Mouse (Mus musculus): ENCODE measurements around the gene Gm17334. TPM values are rescaled to one million over a fixed set of nuclear protein-coding genes. Genes with fewer than 3 reads are reported as not detected.

Gene Gm17334
- polyA plus RNA-seq, 1 experiment from 2014 or later = not detected

- no peak overlapping the region for H3K4me3 ChIP-seq (ENCODE audit: low read depth, low read length)
- no peak for DNase-seq (ENCODE audit: low spot score)
Observed at GRCm38 (mm10) chr11:53813001-53813868, 40.2 kb upstream of the Gm17334 start.

DNA sequence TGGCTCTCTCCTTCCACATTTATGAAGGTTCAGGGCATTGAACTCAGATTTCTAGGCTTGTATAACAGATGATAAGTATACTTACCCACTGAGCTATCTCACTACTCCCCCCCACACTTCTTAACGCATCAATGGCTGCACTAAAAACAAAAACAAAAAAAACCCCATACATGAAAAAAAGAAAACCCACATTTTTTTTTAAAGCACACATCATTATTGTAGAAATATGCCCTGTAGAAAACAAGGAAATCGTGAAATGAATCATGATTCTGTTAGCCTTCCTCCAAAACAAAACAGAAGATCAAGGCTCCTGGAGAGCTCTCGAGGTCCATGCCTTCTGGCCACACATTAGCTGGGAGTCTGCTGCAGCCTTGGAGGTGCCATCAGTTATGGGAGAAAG, 38.3 kb upstream of the Gm17334 start:
- Histone ChIP-seq H3K4me1 (ENCODE audit: control insufficient read depth, insufficient read depth, low read length) (no peaks in the 10 kb centered on the region), H3K4me2 (ENCODE audit: low read depth, severe bottlenecking) (no peak overlapping the region), H3K27me3 (ENCODE audit: control insufficient read depth, insufficient read depth, low read length) (no peaks in the 10 kb centered on the region), H3K36me3 (ENCODE audit: control insufficient read depth, insufficient read depth, low read length) (no peaks in the 10 kb centered on the region), H3K9ac (ENCODE audit: low read length) (no peak overlapping the region), H3K9me3 (ENCODE audit: control insufficient read depth, low read length) (no peaks in the 10 kb centered on the region), H3K4me3 (ENCODE audit: low read depth, low read length) (no peak overlapping the region), H3K27ac (replicated peaks; ENCODE audit: low read depth, low read length) (no peak overlapping the region)
- no peak for DNase-seq (ENCODE audit: low spot score)
- 83% methylated on average over 3 of the region's 3 CpGs for WGBS
- no peak for ATAC-seq (ENCODE audit: insufficient number of reproducible peaks, low FRiP score, low TSS enrichment, low read depth)

More at GRCm38 (mm10) chr11:53813001-53813868, 40.2 kb upstream of the Gm17334 start:
- H3K9me3 ChIP-seq (ENCODE audit: control insufficient read depth, low read length) = no peaks in the 10 kb centered on the region
- H3K36me3 ChIP-seq (ENCODE audit: control insufficient read depth, insufficient read depth, low read length) = no peaks in the 10 kb centered on the region
- no peak overlapping the region for H3K9ac ChIP-seq (ENCODE audit: low read length)
- WGBS = 84% methylated on average over 16 of the region's 16 CpGs
- H3K4me1 ChIP-seq (ENCODE audit: control insufficient read depth, insufficient read depth, low read length) = no peaks in the 10 kb centered on the region
- no peak for ATAC-seq (ENCODE audit: insufficient number of reproducible peaks, low FRiP score, low TSS enrichment, low read depth)
- H3K27me3 ChIP-seq (ENCODE audit: control insufficient read depth, insufficient read depth, low read length) = no peaks in the 10 kb centered on the region
- H3K27ac ChIP-seq (replicated peaks; ENCODE audit: low read depth, low read length) = no peak overlapping the region
- H3K4me2 ChIP-seq (ENCODE audit: low read depth, severe bottlenecking) = no peak overlapping the region

GRCm38 (mm10) chr11:53810749-53811148, 37.8 kb upstream of the Gm17334 start:
- Histone ChIP-seq H3K27me3 (ENCODE audit: control insufficient read depth, insufficient read depth, low read length) (no peaks in the 10 kb centered on the region), H3K4me3 (ENCODE audit: low read depth, low read length) (no peak overlapping the region), H3K9ac (ENCODE audit: low read length) (no peak overlapping the region), H3K9me3 (ENCODE audit: control insufficient read depth, low read length) (no peaks in the 10 kb centered on the region), H3K36me3 (ENCODE audit: control insufficient read depth, insufficient read depth, low read length) (no peaks in the 10 kb centered on the region), H3K4me2 (ENCODE audit: low read depth, severe bottlenecking) (no peak overlapping the region), H3K4me1 (ENCODE audit: control insufficient read depth, insufficient read depth, low read length) (no peaks in the 10 kb centered on the region), H3K27ac (replicated peaks; ENCODE audit: low read depth, low read length) (no peak overlapping the region)
- ATAC-seq (ENCODE audit: insufficient number of reproducible peaks, low FRiP score, low TSS enrichment, low read depth) = no peak
- DNase-seq (ENCODE audit: low spot score) = no peak
- WGBS = 67% methylated on average over 2 of the region's 2 CpGs

GRCm38 (mm10) chr11:53810156-53810555, 37.2 kb upstream of the Gm17334 start:
- ATAC-seq (ENCODE audit: insufficient number of reproducible peaks, low FRiP score, low TSS enrichment, low read depth) (no peak), DNase-seq (ENCODE audit: low spot score) (no peak)
- Histone ChIP-seq H3K9me3 (ENCODE audit: control insufficient read depth, low read length) (no peaks in the 10 kb centered on the region), H3K4me3 (ENCODE audit: low read depth, low read length) (no peak overlapping the region), H3K4me2 (ENCODE audit: low read depth, severe bottlenecking) (no peak overlapping the region), H3K4me1 (ENCODE audit: control insufficient read depth, insufficient read depth, low read length) (no peaks in the 10 kb centered on the region), H3K9ac (ENCODE audit: low read length) (no peak overlapping the region), H3K27me3 (ENCODE audit: control insufficient read depth, insufficient read depth, low read length) (no peaks in the 10 kb centered on the region), H3K27ac (replicated peaks; ENCODE audit: low read depth, low read length) (no peak overlapping the region), H3K36me3 (ENCODE audit: control insufficient read depth, insufficient read depth, low read length) (no peaks in the 10 kb centered on the region)
- WGBS = 69% methylated on average over 5 of the region's 5 CpGs

DNA sequence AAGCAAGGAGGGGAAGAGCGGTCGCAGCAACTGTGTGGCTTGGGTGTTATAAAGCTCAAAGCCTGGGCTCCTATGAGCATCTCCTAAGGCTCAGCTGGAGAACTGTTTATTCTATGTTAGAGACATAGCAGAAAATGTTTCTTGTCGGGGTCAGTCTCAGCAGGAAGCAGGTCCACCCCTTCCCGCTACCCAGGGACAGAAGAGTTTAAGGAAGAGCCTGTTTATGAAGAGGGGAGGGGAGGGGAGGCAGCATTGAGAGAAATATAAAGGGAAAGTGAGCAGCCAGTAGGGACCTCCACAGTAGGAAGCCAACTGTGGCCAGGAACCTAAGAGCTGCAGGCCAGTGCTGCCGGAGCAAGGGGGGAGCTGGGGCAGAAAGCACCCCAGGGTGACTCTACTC, 36.4 kb upstream of the Gm17334 start:
- Histone ChIP-seq H3K27me3 (ENCODE audit: control insufficient read depth, insufficient read depth, low read length) (no peaks in the 10 kb centered on the region), H3K4me2 (ENCODE audit: low read depth, severe bottlenecking) (no peak overlapping the region), H3K4me3 (ENCODE audit: low read depth, low read length) (no peak overlapping the region), H3K4me1 (ENCODE audit: control insufficient read depth, insufficient read depth, low read length) (no peaks in the 10 kb centered on the region), H3K9me3 (ENCODE audit: control insufficient read depth, low read length) (no peaks in the 10 kb centered on the region), H3K36me3 (ENCODE audit: control insufficient read depth, insufficient read depth, low read length) (no peaks in the 10 kb centered on the region), H3K27ac (replicated peaks; ENCODE audit: low read depth, low read length) (no peak overlapping the region), H3K9ac (ENCODE audit: low read length) (no peak overlapping the region)
- WGBS = 57% methylated on average over 5 of the region's 5 CpGs
- DNase-seq (ENCODE audit: low spot score) (no peak), ATAC-seq (ENCODE audit: insufficient number of reproducible peaks, low FRiP score, low TSS enrichment, low read depth) (no peak)

DNA sequence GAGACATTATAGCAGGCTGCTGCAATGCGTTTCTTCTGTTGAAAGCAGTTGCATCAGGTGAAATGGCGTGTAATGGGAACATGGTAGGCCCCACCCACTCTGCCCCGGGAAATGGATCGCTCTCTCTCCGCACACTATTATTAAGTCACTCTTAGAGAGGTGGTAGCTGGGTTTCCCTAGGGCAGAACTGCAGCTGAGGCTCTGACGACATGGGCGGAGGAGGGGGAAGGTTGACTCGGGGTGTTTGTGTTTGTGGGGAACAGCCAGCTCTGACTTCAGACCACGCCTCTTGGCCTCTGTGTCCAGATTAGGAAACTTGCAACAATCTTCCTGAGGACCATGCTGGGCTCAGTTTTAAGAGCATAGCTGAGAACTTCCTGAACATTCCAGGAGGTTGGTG, 32.8 kb upstream of the Gm17334 start:
- no peak overlapping the region for H3K4me3 ChIP-seq (ENCODE audit: low read depth, low read length)
- no peak overlapping the region for H3K9ac ChIP-seq (ENCODE audit: low read length)
- no peaks in the 10 kb centered on the region for H3K36me3 ChIP-seq (ENCODE audit: control insufficient read depth, insufficient read depth, low read length)
- no peaks in the 10 kb centered on the region for H3K4me1 ChIP-seq (ENCODE audit: control insufficient read depth, insufficient read depth, low read length)
- ATAC-seq (ENCODE audit: insufficient number of reproducible peaks, low FRiP score, low TSS enrichment, low read depth) = no peak
- WGBS = 75% methylated on average over 9 of the region's 9 CpGs
- no peak overlapping the region for H3K4me2 ChIP-seq (ENCODE audit: low read depth, severe bottlenecking)
- no peaks in the 10 kb centered on the region for H3K27me3 ChIP-seq (ENCODE audit: control insufficient read depth, insufficient read depth, low read length)
- DNase-seq (ENCODE audit: low spot score) = no peak
- no peak overlapping the region for H3K27ac ChIP-seq (replicated peaks; ENCODE audit: low read depth, low read length)
- H3K9me3 ChIP-seq (ENCODE audit: control insufficient read depth, low read length) = no peaks in the 10 kb centered on the region

- no peaks in the 10 kb centered on the region for H3K9me3 ChIP-seq (ENCODE audit: control insufficient read depth, low read length)
- H3K9ac ChIP-seq (ENCODE audit: low read length) = no peak overlapping the region
- H3K27me3 ChIP-seq (ENCODE audit: control insufficient read depth, insufficient read depth, low read length) = no peaks in the 10 kb centered on the region
- no peak overlapping the region for H3K4me2 ChIP-seq (ENCODE audit: low read depth, severe bottlenecking)
- no peak overlapping the region for H3K4me3 ChIP-seq (ENCODE audit: low read depth, low read length)
- WGBS = 83% methylated on average over 14 of the region's 14 CpGs
- DNase-seq (ENCODE audit: low spot score) = no peak
- no peak overlapping the region for H3K27ac ChIP-seq (replicated peaks; ENCODE audit: low read depth, low read length)
- no peaks in the 10 kb centered on the region for H3K36me3 ChIP-seq (ENCODE audit: control insufficient read depth, insufficient read depth, low read length)
- no peaks in the 10 kb centered on the region for H3K4me1 ChIP-seq (ENCODE audit: control insufficient read depth, insufficient read depth, low read length)
- ATAC-seq (ENCODE audit: insufficient number of reproducible peaks, low FRiP score, low TSS enrichment, low read depth) = no peak
Observed at GRCm38 (mm10) chr11:53804569-53805344, 31.8 kb upstream of the Gm17334 start.

GRCm38 (mm10) chr11:53803494-53803893, 30.5 kb upstream of the Gm17334 start:
- Histone ChIP-seq H3K27me3 (ENCODE audit: control insufficient read depth, insufficient read depth, low read length) (no peaks in the 10 kb centered on the region), H3K9me3 (ENCODE audit: control insufficient read depth, low read length) (no peaks in the 10 kb centered on the region), H3K4me1 (ENCODE audit: control insufficient read depth, insufficient read depth, low read length) (no peaks in the 10 kb centered on the region), H3K9ac (ENCODE audit: low read length) (no peak overlapping the region), H3K36me3 (ENCODE audit: control insufficient read depth, insufficient read depth, low read length) (no peaks in the 10 kb centered on the region), H3K4me3 (ENCODE audit: low read depth, low read length) (no peak overlapping the region), H3K27ac (replicated peaks; ENCODE audit: low read depth, low read length) (no peak overlapping the region), H3K4me2 (ENCODE audit: low read depth, severe bottlenecking) (no peak overlapping the region)
- DNase-seq (ENCODE audit: low spot score) = no peak
- no peak for ATAC-seq (ENCODE audit: insufficient number of reproducible peaks, low FRiP score, low TSS enrichment, low read depth)
- WGBS = 93% methylated on average over 6 of the region's 6 CpGs
